Mouse (Mus musculus) forebrain, embryonic 16.5 days (tissue): ENCODE results near the gene Pip4p1. TPM values are rescaled to one million over a fixed set of nuclear protein-coding genes. Genes with fewer than 3 reads are reported as not detected.
"Not testable (repeated sequence)": the region's sequence is repeated elsewhere in the genome, so short reads cannot be mapped to it uniquely, and the experiment has no call there.

Source experiments
- ATAC-seq: fragments of 200-750 bp; cut with Nextera tagmentation; 2 replicates; pipeline ENCODE4 v1.8.0; 2017; ENCODE audit warnings: mild to moderate bottlenecking, moderate library complexity
- H3K27ac ChIP-seq: fragments of 300-500 bp; sonication (generic); 2 replicates; pipeline ENCODE4 v1.5.1; 2014; ENCODE audit warnings: low read length, control low read depth
- H3K27me3 ChIP-seq: fragments of 300-500 bp; sonication (generic); replicated peaks from 2 replicates; pipeline ENCODE4 v1.6.1; 2014; ENCODE audit warnings: low read length; ENCODE audit not compliant: control insufficient read depth, insufficient read depth
- H3K36me3 ChIP-seq: fragments of 300-500 bp; sonication (generic); 2 replicates; pipeline ENCODE4 v1.6.1; 2014; ENCODE audit not compliant: control insufficient read depth, insufficient read depth
- H3K4me1 ChIP-seq: fragments of 300-500 bp; sonication (generic); replicated peaks from 2 replicates; pipeline ENCODE4 v1.6.1; 2014; ENCODE audit warnings: low read length; ENCODE audit not compliant: control insufficient read depth, insufficient read depth
- H3K4me2 ChIP-seq: fragments of 300-500 bp; sonication (generic); 2 replicates; pipeline ENCODE4 v1.6.1; 2014; ENCODE audit warnings: mild to moderate bottlenecking, low read length, control low read depth
- H3K4me3 ChIP-seq: fragments of 300-500 bp; sonication (generic); replicated peaks from 2 replicates; pipeline ENCODE4 v1.5.1; 2014; ENCODE audit warnings: mild to moderate bottlenecking, low read length, control low read depth
- H3K9ac ChIP-seq: fragments of 300-500 bp; sonication (generic); replicated peaks from 2 replicates; pipeline ENCODE4 v1.6.1; 2014; ENCODE audit warnings: low read depth, low read length, control low read depth
- H3K9me3 ChIP-seq: fragments of 300-500 bp; sonication (generic); 2 replicates; pipeline ENCODE4 v1.6.1; 2016; ENCODE audit warnings: low read length; ENCODE audit not compliant: control insufficient read depth
- WGBS: fragments of 180-500 bp; shearing (Covaris S2); extraction: QIAGEN DNeasy Blood & Tissue Kit; methylation state at CpG from one replicate; pipeline ENCODE4 v1.1.7; 2014; 5-methylcytosine and 5-hydroxymethylcytosine counted together
- polyA plus RNA-seq: library from polyadenylated mRNA; unstranded; fragments of >200 nt; fragmentation: Nextera tagmentation; extraction: Ambion mirVana; gene quantifications from 2 replicates; pipeline ENCODE4 v1.2.1, GENCODE M21; 2015

Gene Pip4p1
- polyA plus RNA-seq, 1 experiment from 2014 or later = 100 TPM

DNA sequence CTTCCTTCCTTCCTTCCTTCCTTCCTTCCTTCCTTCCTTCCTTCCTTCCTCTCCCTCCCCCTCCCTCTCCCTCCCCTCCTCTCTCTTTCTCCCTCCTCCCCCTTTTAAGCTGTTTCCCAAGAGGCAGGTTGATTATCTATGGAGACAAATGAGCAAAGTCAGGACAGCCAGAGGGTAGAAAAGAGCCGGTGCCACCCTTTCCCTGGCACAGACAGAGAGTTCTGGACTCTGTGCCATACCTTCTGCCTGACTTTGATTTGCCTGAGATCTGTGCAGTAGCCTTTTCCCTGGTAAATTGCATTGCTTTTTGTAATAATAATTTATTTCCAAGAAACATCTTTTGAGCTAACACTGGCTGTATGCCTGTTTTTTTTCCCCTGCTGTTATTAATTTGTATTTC lies 38.4 kb upstream of the Pip4p1 start:
- H3K9me3 ChIP-seq = no peaks in the 10 kb centered on the region
- H3K27me3 ChIP-seq = no peaks in the 10 kb centered on the region
- H3K4me2 ChIP-seq = no peak overlapping the region
- 0% methylated on average over 1 of the region's 1 CpGs for WGBS
- H3K36me3 ChIP-seq = no peaks in the 10 kb centered on the region
- no peak overlapping the region for H3K4me3 ChIP-seq
- ATAC-seq = peak; percentile 59
- H3K27ac ChIP-seq = no peak overlapping the region
- H3K9ac ChIP-seq = no peak overlapping the region
- peaks cover 6% of the 10 kb centered on the region; the same call in 1 of the 2 replicates for H3K4me1 ChIP-seq

DNA sequence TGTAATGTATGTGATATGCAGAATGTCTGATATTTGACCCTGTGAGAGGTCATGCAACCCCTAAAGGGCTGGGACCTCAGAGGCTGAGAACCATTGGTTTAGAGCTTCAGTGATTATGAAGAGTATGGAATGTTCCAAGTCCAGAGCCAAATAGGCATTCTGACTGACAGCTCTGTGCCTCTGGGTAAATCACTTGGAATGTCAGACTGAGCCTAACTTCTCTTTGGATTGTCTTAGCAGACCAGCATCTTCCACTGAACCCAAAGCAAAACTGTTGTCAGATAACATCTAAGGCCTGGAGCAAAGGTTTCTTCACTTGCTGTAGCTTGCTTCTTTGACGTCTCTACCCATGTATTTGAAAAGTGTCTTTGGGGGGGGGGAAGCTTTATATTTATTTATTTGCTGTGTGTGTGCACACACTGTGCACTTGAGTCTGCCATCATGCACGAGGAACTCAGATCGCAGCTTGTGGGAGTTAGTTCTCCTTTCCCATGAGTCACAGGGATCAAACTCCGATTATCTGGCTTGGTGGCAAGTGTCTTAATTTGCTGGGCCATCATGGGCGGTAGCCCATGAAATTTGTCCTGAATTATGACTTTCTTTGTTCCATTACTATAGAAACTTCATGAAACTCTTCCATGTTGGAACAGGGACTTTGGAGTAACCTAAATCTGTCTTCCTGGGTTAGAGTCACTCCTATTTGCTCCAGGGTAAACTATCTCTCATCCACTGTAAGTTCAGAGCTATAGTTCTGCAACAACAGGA lies 37.7 kb upstream of the Pip4p1 start:
- Histone ChIP-seq H3K4me1 (peaks cover 6% of the 10 kb centered on the region; the same call in 1 of the 2 replicates), H3K9ac (no peak overlapping the region), H3K4me3 (no peak overlapping the region), H3K4me2 (no peak overlapping the region), H3K27me3 (no peaks in the 10 kb centered on the region), H3K27ac (no peak overlapping the region), H3K9me3 (no peaks in the 10 kb centered on the region), H3K36me3 (no peaks in the 10 kb centered on the region)
- ATAC-seq = no peak
- 73% methylated on average over 5 of the region's 5 CpGs for WGBS

DNA sequence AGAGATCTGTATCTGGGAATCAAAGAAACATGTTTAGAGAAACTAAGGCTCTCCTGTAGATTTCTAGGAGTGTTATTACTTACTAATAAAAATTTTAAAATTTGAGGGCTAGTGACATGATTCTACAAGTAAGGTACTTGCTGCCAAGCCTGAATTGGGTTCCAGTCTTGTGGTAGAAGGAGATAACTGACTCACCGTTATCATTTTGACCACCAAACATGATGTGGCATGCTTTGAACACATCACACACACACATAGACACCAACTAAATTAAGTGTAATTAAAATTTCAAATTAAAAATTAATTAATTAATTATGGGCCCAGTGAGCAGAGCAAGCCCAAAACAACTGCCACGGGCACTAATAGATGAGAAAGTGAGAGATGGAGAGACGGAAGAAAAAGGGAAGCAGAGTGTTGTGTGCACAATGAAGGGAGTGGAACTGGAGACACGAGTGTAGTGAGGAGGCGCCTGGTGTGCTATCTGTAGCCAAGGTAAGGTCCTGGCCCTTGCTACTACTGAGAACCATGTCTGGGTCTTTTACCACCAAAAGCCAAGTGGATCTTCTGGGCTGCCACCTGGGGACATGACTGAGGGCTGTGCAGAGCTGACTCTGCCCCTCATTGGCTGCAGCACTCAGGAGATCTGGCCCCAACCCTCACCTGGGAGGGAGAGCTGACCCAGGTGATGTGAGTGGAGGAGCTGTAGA lies 27.8 kb upstream of the Pip4p1 start:
- H3K9me3 ChIP-seq, H3K4me3 ChIP-seq, H3K27me3 ChIP-seq, H3K9ac ChIP-seq, H3K4me1 ChIP-seq, H3K27ac ChIP-seq, H3K4me2 ChIP-seq, ATAC-seq, H3K36me3 ChIP-seq: not testable (repeated sequence)
- WGBS = 87% methylated on average over 5 of the region's 5 CpGs

DNA sequence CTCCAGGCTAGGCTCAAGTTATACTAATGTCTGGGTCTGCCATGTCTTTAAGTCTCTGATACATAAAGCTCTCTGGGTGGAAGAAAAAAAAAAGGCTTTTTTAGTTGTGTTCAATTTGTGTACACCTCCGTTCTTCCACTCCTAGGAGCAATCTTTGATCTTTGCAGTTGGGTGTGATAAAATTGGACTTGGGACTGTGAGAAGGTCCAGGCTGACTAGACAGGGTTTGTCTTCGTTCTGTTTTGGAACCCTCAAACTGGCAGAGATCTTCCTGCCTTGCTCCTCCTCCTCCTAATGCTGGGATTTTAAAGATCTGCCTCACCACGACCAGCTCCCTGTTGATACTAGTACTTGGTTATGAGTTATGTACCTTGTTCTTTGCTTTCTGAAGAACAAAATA lies 26.5 kb upstream of the Pip4p1 start:
- H3K27me3 ChIP-seq, H3K4me3 ChIP-seq, H3K4me2 ChIP-seq, H3K9ac ChIP-seq, H3K9me3 ChIP-seq, ATAC-seq, H3K4me1 ChIP-seq, H3K27ac ChIP-seq, H3K36me3 ChIP-seq: not testable (repeated sequence)
- 70% methylated on average over 3 of the region's 3 CpGs for WGBS

DNA sequence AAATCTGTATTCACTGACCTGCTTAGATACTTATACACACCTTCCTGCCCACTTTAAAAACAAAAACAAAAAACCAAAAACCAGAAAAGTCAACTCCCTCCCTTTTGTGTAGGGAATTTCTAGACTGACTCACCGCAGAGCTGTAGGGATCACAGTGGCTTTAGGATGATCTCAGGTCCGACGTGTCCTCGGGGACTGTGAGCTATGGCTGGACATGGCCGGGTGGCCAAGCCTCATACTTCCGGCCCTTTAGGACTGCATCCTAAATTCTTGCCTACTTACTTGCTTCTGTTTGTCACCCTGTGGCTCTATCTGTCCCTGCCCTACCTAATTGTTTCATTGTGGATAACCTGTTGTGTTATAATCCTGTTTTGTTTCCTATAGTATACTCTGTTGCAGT lies 26.1 kb upstream of the Pip4p1 start:
- not testable (repeated sequence) for ATAC-seq

DNA sequence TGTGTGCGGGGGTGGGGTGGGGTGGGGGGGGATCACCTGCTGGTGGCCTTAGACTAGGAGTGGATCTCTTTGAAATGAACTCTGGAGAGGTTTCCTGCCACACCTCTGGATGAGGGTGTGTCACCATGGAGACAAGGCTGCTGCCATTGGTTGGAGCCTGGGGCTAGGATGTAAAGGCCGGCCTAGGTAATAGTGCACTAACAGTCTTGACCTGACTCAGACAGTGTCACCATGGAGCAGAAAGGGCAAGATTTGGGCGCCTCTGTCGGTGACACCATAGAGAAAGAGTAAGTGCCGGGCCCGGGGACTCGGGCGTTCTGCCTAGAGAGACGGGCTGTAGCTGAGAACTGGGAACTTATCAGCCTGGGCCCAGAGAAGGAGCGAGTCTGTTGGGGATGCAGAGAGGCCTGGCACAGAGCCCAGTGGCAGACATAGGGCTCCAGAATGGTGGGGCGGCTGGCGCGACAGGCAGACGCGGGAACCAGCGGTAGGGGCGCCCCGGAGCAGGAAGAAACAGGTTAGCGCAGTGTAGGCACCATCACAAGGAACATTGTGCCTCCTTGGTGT lies 25.4 kb upstream of the Pip4p1 start, which contains the start of gene Pnp2:
Pnp2 (plus strand) TSS at position 51 of the 567 bp plus-strand sequence.
- H3K4me3 ChIP-seq = 0 out of 2 replicates have a peak within 1 kb of the TSS, but pooled peaks have one; percentile 3
- 4% methylated on average over 19 of the region's 19 CpGs for WGBS
- not testable (repeated sequence) for H3K9ac ChIP-seq

More for the DNA sequence above, 26.1 kb upstream of the Pip4p1 start:
- H3K4me3 ChIP-seq, H3K27ac ChIP-seq, H3K27me3 ChIP-seq, H3K36me3 ChIP-seq, H3K4me1 ChIP-seq, H3K9ac ChIP-seq, H3K4me2 ChIP-seq, H3K9me3 ChIP-seq: not testable (repeated sequence)
- 75% methylated on average over 6 of the region's 6 CpGs for WGBS

DNA sequence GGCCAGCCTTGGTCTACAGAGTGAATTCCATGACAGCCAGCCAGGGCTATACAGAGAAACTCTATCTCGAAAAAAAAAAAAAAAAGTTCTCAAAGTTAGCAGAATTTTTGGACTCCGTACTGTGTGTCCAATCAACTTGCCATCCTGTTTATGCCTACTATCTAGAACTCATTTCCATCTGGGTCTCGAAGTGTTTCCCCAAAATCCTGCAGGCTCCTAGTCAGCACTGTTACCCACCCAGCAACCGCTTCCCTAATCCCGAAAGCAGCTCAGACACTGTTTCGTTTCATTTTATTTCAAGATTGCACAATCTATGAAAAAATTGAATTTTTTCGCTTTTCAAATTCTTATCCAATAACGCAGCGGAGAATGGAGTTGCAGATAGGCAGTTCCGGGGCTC lies 24.8 kb upstream of the Pip4p1 start:
- H3K4me1 ChIP-seq = no peaks in the 10 kb centered on the region; the same call in 1 of the 2 replicates
- H3K9ac ChIP-seq = no peak overlapping the region
- no peak for ATAC-seq
- H3K27me3 ChIP-seq = no peaks in the 10 kb centered on the region
- no peak overlapping the region for H3K4me2 ChIP-seq
- no peaks in the 10 kb centered on the region for H3K36me3 ChIP-seq
- H3K9me3 ChIP-seq = no peaks in the 10 kb centered on the region
- H3K27ac ChIP-seq = no peak overlapping the region
- no peak overlapping the region for H3K4me3 ChIP-seq
- 87% methylated on average over 10 of the region's 10 CpGs for WGBS

More for the DNA sequence above, 25.4 kb upstream of the Pip4p1 start, which contains the start of gene Pnp2:
- peak within 1 kb of the TSS; percentile 38 for H3K4me2 ChIP-seq
- not testable (repeated sequence) for H3K36me3 ChIP-seq, H3K4me1 ChIP-seq, H3K9me3 ChIP-seq, H3K27me3 ChIP-seq, H3K27ac ChIP-seq
- peak; percentile 95 for ATAC-seq

DNA sequence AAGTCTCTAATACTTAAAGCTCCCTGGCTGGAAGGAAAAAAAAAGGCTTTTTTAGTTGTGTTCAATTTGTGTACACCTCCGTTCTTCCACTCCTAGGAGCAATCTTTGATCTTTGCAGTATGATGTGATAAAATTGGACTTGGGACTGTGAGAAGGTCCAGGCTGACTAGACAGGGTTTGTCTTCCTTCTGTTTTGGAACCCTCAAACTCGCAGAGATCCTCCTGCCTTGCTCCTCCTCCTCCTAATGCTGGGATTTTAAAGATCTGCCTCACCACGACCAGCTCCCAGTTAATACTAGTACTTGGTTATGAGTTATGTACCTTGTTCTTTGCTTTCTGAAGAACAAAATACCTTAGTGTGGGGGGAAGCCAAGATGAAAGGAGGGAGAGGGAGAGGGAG lies 14.9 kb upstream of the Pip4p1 start:
- Histone ChIP-seq H3K4me1 (peaks cover 10% of the 10 kb centered on the region), H3K4me3 (peak overlapping the region; percentile 53), H3K4me2 (peak overlapping the region; percentile 63)
- not testable (repeated sequence) for H3K36me3 ChIP-seq, H3K27ac ChIP-seq, H3K27me3 ChIP-seq, ATAC-seq, H3K9ac ChIP-seq, H3K9me3 ChIP-seq
- WGBS = 22% methylated on average over 3 of the region's 3 CpGs

DNA sequence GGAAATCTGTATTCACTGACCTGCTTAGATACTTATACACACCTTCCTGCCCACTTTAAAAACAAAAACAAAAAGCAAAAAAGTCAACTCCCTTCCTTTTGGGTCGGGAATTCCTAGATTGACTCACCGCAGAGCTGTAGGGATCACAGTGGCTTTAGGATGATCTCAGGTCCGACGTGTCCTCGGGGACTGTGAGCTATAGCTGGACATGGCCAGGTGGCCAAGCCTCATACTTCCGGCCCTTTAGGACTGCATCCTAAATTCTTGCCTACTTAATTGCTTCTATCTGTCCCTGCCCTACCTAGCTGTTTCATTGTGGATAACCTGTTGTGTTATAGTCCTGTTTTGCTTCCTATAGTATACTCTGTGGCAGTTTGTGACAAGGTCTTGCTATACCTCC lies 14.4 kb upstream of the Pip4p1 start:
- Histone ChIP-seq H3K4me1 (peaks cover 10% of the 10 kb centered on the region), H3K27ac (peak overlapping the region; percentile 75), H3K4me2 (peak overlapping the region; percentile 63), H3K4me3 (peak overlapping the region; percentile 53), H3K9ac (peak overlapping the region; percentile 59)
- not testable (repeated sequence) for H3K27me3 ChIP-seq, ATAC-seq, H3K36me3 ChIP-seq, H3K9me3 ChIP-seq
- WGBS = 3% methylated on average over 6 of the region's 6 CpGs
